Mouse (Mus musculus) gastrocnemius, adult 2 months (tissue): Measurements from ENCODE around the gene Tnfrsf1b. TPM values are rescaled to one million over a fixed set of nuclear protein-coding genes. Genes with fewer than 3 reads are reported as not detected.

ENCODE experiments used
- DNase-seq: peaks from one replicate; pipeline ENCODE4 v3.0.0; 2022
- H3K27ac ChIP-seq: fragments of 200-600 bp; 2 replicates; pipeline ENCODE4 v1.8.1; 2022; ENCODE audit warnings: mild to moderate bottlenecking
- H3K4me3 ChIP-seq: fragments of 200-600 bp; 2 replicates; pipeline ENCODE4 v1.8.1; 2022; ENCODE audit warnings: mild to moderate bottlenecking, moderate library complexity
- CTCF ChIP-seq: fragments of 200-600 bp; IDR thresholded peaks from 2 replicates; pipeline ENCODE4 v1.8.1; 2022; ENCODE audit warnings: antibody characterized with exemption, mild to moderate bottlenecking, moderate library complexity
- intact Hi-C: fragments of 180-260 bp; cut with DNase I; formaldehyde crosslinking; loops from one replicate; pipeline ENCODE4 v1.15.1; 2025
- long read RNA-seq, 2 experiments: library from polyadenylated mRNA; stranded (forward); transcript quantifications; one replicate each; pipeline ENCODE4 v2.0.0; 2021
- total RNA-seq, 2 experiments: library from RNA; stranded (reverse); gene quantifications; 2 replicates each; pipeline ENCODE4 v1.2.3; 2021

Tnfrsf1b gene
- 1 to 10 TPM; 2.5 to 3.0 TPM for total RNA-seq
- long read RNA-seq, experiment 1, partial matches to known transcripts = 1 of 2 reads
- long read RNA-seq, experiment 1, other reads (novel, unspliced or antisense) = 0 of 2 reads
- long read RNA-seq, experiment 2, partial matches to known transcripts = 0 of 3 reads
- long read RNA-seq, experiment 2, other reads (novel, unspliced or antisense) = 1 of 3 reads

DNA sequence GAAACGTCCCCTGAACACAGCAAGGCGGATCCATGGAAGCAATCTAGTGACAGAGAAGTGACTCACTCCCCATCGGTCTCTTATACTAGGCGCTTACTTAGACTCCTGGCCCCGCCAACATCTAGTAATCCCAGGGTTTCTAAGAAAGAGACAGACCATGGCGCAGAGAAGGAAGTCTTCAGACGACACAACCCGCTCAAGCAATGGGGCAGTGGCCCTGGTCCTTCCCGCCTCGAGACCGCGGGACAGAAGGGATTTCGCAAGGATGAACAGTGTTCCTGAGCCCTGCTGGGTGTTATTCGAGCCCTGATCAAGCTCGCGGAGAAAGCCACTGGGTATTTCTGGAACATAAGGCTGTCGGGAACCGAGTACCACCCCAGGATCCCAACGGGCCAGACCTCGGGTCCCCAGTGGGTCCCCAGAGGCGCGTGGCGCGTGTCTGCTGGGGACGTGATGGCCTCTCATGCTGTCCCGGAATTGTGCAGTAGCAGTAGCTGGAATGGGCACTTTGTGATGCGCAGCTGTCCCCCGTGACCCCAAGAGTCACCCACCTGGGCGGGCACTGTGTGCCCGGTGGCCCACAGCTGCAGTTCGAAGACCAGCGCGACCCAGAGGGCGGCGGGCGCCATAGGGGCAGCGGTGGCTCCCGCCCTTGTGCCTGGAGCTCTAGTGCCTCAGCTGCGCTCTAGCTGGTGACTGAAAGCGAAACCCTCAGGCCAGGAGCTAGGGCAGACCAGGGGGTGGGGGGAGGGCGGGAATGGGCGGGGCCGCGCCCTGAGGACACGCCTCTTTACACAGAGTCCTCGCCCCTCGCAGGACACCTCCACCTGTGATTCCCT, at the start of gene Tnfrsf1b:
Gene Tnfrsf1b, minus strand, starts transcription at position 698 of the 839 bp plus-strand sequence.
- Histone ChIP-seq H3K27ac (peak within 1 kb of the TSS; percentile 92), H3K4me3 (peak within 1 kb of the TSS; percentile 89)
- intact Hi-C loops = no loop called here
- peak; percentile 78 for DNase-seq
- no peak for TF ChIP-seq CTCF

DNA sequence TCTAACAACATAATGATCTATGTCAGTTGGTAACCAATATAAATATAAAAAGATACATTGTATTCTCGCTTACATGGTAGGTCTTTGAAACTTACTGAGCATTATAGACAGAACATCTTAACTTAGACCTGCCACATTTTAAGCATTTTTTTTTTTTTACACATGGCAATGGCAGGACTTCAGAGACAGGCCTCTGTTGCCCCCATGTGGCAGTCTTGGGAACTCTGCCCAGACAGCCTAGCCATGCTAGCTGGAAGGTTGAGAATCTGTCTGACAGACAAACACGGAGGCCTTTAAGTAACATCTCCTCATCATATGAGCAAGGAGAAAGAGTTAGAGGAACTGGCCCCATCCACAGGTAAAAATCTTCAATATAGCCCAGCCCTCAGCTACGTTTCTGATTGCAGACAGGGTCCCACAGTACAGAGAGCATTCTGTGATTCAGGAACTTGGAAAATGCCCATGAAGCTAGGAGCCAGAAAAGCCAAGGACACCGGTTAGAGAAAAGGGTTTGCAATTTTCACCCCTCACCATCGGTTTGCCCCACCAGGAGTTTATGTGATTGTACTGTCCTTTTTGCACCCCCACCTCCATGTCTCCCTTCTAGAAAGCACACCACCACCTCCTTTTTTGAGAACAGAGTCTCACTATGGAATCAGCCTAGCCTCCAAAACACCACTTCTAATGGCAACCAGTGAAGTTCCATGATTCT, 49.1 kb upstream of the Tnfrsf1b start:
- peak; percentile 76 for DNase-seq
- H3K27ac ChIP-seq = no peak overlapping the region
- TF ChIP-seq CTCF = peak; percentile 90
- intact Hi-C loops = loop anchor here (2.0 to 10.0 kb wide), 2 partner anchors 139 to 421 kb away; no protein-coding TSS in a partner anchor
- H3K4me3 ChIP-seq = no peak overlapping the region

DNA sequence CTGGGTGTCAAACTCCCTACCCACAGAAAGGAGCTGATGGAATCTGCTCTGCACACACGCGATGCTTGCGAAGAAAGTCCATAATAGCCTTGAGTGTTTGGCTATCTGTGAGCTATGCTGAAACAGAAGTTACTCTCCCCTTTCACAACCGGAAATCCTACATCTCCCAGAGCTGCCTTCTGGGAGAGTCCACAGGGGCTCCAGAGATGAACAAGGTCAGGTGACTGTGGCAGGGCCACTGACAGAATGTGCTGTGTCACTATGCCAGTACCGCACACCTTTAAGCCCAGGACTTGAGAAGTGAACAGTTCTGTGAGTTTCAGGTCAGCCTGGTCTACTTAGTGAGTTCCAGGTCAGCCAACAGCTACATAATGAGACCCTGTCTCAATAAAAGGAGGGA, 47.9 kb upstream of the Tnfrsf1b start:
- Histone ChIP-seq H3K4me3 (no peak overlapping the region), H3K27ac (no peak overlapping the region)
- no peak for TF ChIP-seq CTCF
- intact Hi-C loops = loop anchor here (2.0 to 10.0 kb wide), 2 partner anchors 138 to 420 kb away; no protein-coding TSS in a partner anchor
- no peak for DNase-seq

DNA sequence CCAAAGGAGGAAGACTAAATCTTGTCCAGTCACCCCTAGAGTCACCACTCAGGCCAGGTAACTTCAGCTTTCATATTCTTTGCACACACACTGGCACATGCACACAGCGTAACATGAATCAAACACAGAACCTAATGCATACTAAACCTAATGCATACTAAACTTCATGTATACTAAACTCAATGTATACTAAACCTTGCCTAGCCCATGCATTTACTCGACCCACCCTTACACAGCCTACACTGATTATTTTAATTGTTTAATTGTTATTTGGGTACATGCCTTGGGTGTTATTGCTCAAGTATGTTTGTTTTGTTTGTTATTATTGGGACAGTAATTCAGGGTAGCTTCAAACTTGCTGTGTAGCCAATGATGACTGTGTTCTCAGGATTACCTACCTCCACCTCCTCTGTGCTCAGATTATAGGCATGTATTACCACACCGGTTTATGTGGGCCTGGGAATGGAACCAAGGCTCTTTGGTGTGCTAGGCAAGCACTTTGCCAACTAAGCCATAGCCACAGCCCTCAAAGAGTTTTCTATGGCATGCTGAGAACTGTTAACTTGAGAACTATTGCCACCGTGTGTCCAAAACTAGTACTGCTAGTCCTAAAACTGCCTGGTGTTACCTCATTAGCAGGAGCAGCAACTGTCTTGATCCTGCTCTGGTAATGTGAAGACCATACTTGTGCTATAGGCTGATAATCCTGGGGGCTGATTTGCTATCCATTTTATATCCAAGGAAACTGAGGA, 39.9 kb upstream of the Tnfrsf1b start:
- DNase-seq = peak; percentile 66
- intact Hi-C loops = loop anchor here (1.0 to 5.0 kb wide), 3 partner anchors 72 to 394 kb away; partner anchors contain the start of gene Dhrs3
- Histone ChIP-seq H3K27ac (no peak overlapping the region), H3K4me3 (no peak overlapping the region)
- TF ChIP-seq CTCF = peak; percentile 90

DNA sequence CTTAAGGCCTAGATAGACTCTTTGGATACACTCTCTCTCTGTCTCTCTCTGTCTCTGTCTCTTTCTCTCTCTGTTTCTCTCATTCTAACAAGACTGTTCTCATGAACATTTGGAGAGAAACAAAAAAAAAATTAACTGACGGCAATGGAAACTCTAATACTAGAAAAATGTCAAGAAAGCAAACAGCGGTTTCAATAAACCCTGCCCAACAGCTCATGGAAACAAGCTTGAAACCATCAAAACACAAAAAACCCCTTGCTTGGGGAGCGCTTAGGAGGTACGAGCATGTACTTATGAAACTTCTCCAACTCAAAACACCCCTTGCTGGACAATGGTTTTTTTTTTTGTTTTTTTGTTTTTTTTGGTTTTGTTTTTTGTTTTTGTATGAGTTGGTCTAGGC, 38.0 kb upstream of the Tnfrsf1b start:
- TF ChIP-seq CTCF = no peak
- Histone ChIP-seq H3K4me3 (no peak overlapping the region), H3K27ac (no peak overlapping the region)
- DNase-seq = no peak
- intact Hi-C loops = loop anchor here (5.0 kb wide), 1 partner anchor 392 kb away; the partner anchor contains the start of gene Dhrs3

DNA sequence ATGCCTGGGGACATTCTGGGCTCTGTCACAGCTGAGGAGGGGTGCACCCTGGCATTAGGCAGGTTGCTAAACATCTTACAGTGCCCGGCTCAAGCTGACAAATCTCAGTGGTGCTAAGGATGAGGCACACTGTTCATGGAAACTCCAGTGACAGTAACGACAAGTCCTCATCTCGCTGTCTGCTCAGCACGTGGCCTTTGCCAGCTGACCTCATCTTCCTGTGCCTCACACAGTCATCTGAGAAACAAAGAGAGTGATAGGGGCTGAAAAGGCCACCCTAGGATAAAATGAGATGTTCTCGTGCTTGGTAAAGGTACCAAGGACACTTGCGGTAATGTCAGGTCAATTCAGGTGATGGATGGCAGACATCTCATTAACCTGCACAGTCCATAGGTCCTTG, 36.8 kb upstream of the Tnfrsf1b start:
- DNase-seq = no peak
- H3K4me3 ChIP-seq = no peak overlapping the region
- intact Hi-C loops = no loop called here
- no peak overlapping the region for H3K27ac ChIP-seq
- TF ChIP-seq CTCF = no peak

DNA sequence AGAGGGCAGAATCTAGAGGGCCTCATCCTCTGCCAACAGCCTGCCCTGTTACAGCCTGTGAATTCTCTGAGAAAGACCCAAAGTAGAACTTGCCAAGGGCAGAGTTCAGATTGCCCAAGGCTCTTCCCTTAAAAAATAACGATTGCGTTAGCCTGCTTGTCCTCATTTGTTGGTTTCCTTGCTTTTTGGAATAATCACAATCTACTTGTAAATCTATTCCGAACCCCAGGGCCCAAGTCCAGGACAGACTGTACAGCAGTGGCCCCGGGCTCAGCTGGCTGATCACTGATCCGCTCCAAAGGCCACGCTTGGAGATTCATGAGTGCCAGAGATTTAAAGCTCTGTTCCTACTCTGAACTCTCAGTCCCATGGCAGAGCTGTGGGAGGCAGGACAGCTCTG, 34.3 kb upstream of the Tnfrsf1b start:
- no peak overlapping the region for H3K4me3 ChIP-seq
- H3K27ac ChIP-seq = peak overlapping the region; percentile 35; the same call in 1 of the 2 replicates
- no peak for TF ChIP-seq CTCF
- DNase-seq = peak; percentile 67
- intact Hi-C loops = no loop called here

DNA sequence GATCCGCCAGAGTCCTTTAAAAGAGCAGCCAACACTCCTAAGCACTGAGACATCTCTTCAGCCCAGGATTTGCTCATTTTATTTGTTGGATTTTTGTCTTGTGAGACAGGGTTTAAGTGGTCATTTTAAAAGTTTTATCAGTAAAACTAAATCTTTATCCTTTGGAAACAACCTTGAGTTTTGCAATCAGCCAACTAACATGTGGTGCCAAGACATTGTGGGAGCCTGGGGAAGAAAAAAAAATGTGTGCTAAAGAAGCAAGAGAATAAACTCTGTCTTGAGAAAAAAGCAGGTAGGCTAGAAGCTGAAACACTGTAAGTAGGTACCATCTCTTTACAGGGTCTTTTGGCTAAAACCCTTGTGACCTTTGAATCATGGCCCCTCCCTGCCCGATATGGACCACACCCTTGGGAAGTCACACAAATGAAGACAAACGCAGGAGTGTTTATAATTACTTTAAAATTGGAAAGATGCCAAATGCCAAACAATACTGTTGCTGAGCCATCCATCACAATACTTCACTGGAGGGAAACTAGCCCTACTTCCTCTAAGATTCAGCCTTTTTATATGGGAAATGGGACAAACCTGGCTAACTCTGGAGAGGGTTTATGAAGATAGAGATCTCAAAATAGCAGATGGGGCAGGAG, 32.2 kb upstream of the Tnfrsf1b start:
- no peak for DNase-seq
- Histone ChIP-seq H3K27ac (peak overlapping the region; percentile 76), H3K4me3 (no peak overlapping the region)
- TF ChIP-seq CTCF = no peak
- intact Hi-C loops = no loop called here

DNA sequence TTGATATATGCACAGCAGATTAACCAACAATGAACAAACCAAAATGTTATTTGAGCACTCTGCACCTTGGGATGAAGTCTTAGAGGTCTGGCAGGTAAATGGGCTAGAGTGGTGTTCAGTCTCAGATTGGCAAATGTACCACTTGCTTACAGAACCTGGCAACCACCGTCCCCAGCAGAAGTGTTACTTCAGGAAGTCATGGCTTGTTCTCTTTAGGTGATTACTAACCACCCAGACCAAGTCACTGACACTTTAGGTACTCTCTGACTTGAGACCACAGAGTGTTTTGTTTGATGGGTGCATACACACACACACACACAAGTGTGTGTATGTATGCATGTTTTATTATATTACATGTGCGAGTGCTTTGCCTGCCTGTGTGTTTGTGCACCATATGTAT, 31.6 kb upstream of the Tnfrsf1b start:
- no peak overlapping the region for H3K4me3 ChIP-seq
- DNase-seq = no peak
- intact Hi-C loops = no loop called here
- TF ChIP-seq CTCF = no peak
- peak overlapping the region; percentile 76 for H3K27ac ChIP-seq

DNA sequence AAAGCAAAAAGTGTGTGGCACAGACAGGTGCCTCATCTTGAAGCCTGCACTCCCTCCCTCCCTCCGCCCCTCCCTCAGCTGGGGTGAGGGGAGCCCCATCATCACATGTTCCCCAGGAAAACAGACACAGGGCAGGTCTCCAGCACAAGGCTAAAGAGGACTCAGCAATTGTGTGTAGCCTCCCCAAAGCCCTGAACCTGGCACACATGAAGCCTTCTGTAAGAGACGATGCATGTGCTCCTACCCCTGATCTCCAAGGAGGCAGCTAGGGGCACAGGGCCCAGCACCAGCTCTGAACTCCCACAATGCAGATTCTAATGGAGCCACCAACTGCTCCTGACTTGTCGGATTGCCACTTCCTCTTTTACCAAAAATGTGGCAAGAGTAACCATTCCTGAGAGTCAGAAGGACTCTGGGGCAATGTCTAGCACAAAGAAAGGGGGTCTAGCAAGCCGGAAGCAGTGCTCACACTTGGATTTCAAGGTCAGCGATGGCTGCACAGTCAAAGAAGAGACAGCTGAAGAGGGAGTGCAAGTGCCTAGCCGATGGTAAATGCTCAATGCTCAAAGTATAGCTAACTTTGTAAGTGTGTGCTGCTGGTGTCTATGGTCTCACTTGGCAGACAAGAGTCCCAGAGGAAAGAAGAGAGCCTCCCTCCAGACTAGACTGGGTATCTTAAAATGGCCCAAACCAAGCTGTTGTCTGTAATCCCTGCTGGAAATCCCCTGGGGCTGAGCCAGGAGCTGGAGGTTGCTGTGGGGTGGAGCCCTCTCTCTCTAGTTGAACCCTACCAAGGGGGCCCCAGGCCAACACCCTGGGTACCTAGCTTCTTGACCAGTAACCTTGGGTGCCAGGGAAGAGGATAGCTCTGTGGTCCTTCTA, 29.9 kb upstream of the Tnfrsf1b start:
- no peak overlapping the region; the same call in 1 of the 2 replicates for H3K27ac ChIP-seq
- H3K4me3 ChIP-seq = no peak overlapping the region
- DNase-seq = peak; percentile 21
- intact Hi-C loops = no loop called here
- no peak for TF ChIP-seq CTCF

DNA sequence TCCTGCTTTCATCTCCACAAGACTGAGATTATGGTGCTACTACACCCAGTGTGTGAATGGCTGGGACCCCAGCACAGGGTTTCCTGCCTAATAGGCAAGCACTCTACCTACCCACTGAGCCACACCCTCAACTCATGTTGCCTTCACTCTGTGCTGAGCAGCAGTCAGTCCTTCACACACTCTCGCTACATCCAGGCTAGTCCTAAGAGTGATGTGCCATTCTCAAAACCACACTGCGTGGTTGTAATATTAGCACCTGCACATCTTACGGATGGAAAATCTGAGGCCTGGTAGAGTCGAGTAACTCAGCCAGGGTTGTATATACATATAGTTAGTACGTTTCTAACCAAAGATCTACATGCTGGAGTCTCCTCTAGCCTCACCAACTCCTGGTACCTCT, 28.2 kb upstream of the Tnfrsf1b start:
- H3K27ac ChIP-seq = no peak overlapping the region
- no peak for DNase-seq
- no peak overlapping the region for H3K4me3 ChIP-seq
- TF ChIP-seq CTCF = no peak
- intact Hi-C loops = no loop called here
